Mouse (Mus musculus) ES-Bruce4 (cell line): Measurements from ENCODE around the gene Gm21973. TPM values are rescaled to one million over a fixed set of nuclear protein-coding genes. Genes with fewer than 3 reads are reported as not detected.

Source experiments
- H3K27ac ChIP-seq: 2 replicates; pipeline ENCODE4 v1.5.1; 2012; ENCODE audit warnings: low read length, inconsistent platforms; ENCODE audit not compliant: insufficient read depth
- H3K27me3 ChIP-seq: 2 replicates; pipeline ENCODE4 v1.6.1; 2012; ENCODE audit warnings: mild to moderate bottlenecking, low read length, inconsistent platforms; ENCODE audit not compliant: control insufficient read depth, poor library complexity, insufficient read depth, severe bottlenecking
- H3K36me3 ChIP-seq: 2 replicates; pipeline ENCODE4 v1.6.1; 2012; ENCODE audit warnings: inconsistent platforms, mild to moderate bottlenecking, low read length, moderate library complexity; ENCODE audit not compliant: control insufficient read depth, poor library complexity, insufficient read depth, severe bottlenecking
- H3K4me1 ChIP-seq: one replicate; pipeline ENCODE4 v1.8.1; 2011; ENCODE audit warnings: low read length; ENCODE audit not compliant: control insufficient read depth, insufficient read depth
- H3K4me3 ChIP-seq: 2 replicates; pipeline ENCODE4 v1.5.1; 2011; ENCODE audit warnings: low read depth, mild to moderate bottlenecking, low read length
- H3K9ac ChIP-seq: 2 replicates; pipeline ENCODE4 v1.6.1; 2012; ENCODE audit warnings: low read depth, mild to moderate bottlenecking, inconsistent platforms; ENCODE audit not compliant: poor library complexity, severe bottlenecking
- H3K9me3 ChIP-seq: replicated peaks from 2 replicates; pipeline ENCODE4 v1.6.1; 2012; ENCODE audit warnings: mild to moderate bottlenecking, low read length, inconsistent platforms; ENCODE audit not compliant: control insufficient read depth, poor library complexity, insufficient read depth, severe bottlenecking
- CTCF ChIP-seq: IDR thresholded peaks from one replicate; pipeline ENCODE4 v1.8.1; 2011; ENCODE audit warnings: low read depth, low read length
- EP300 ChIP-seq: IDR thresholded peaks from 2 replicates; pipeline ENCODE4 v1.6.1; 2011; ENCODE audit warnings: low read depth, low read length; ENCODE audit not compliant: insufficient read depth
- POLR2A ChIP-seq: IDR thresholded peaks from one replicate; pipeline ENCODE4 v1.8.1; 2011; ENCODE audit warnings: low read length; ENCODE audit not compliant: insufficient read depth
- polyA plus RNA-seq: library from polyadenylated mRNA; stranded (reverse); fragments of >200 nt; gene quantifications from 2 replicates; pipeline ENCODE4 v1.2.4, GENCODE M21; 2011; ENCODE audit warnings: low read depth; ENCODE audit not compliant: missing spikeins, insufficient read depth, insufficient read length

The Gm21973 gene
- polyA plus RNA-seq, 1 experiment: not detected

GRCm38 (mm10) chr15:10298058-10298457 lies 27.1 kb upstream of the Gm21973 start:
- no peak overlapping the region for H3K9ac ChIP-seq
- no peaks in the 10 kb centered on the region for H3K36me3 ChIP-seq
- H3K27ac ChIP-seq: no peak overlapping the region
- no peaks in the 10 kb centered on the region for H3K9me3 ChIP-seq
- no peaks in the 10 kb centered on the region for H3K27me3 ChIP-seq
- no peaks in the 10 kb centered on the region for H3K4me1 ChIP-seq
- TF ChIP-seq CTCF (no peak), EP300 (no peak), POLR2A (no peak)
- H3K4me3 ChIP-seq: no peak overlapping the region

DNA sequence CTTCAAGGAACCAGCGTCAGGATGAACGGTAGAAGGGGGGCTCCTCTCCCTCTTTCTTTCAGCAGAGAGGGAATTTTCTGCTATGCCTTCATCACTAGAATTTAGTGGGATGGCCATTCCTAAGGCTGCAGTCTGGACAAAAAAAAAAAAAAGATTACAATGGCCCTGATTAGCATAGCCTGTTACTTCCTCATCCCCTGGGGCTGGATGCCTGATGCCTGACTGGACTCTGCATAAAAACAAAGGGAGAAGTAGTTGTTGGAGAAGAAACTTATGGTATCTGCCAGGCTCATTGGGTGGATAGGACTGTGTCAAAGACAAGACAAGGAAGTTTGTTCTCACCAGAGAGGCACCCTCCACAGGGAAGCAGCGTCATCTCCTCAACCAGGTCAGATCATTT lies 25.7 kb upstream of the Gm21973 start:
- no peak for TF ChIP-seq EP300
- TF ChIP-seq CTCF: no peak
- no peak for TF ChIP-seq POLR2A
- Histone ChIP-seq H3K4me1 (no peaks in the 10 kb centered on the region), H3K36me3 (no peaks in the 10 kb centered on the region), H3K9me3 (no peaks in the 10 kb centered on the region), H3K27me3 (no peaks in the 10 kb centered on the region), H3K4me3 (no peak overlapping the region), H3K27ac (no peak overlapping the region), H3K9ac (no peak overlapping the region)

- Histone ChIP-seq H3K27ac (no peak overlapping the region), H3K4me3 (no peak overlapping the region), H3K4me1 (no peaks in the 10 kb centered on the region), H3K27me3 (no peaks in the 10 kb centered on the region; the same call in 1 of the 2 replicates), H3K9ac (no peak overlapping the region), H3K36me3 (no peaks in the 10 kb centered on the region), H3K9me3 (no peaks in the 10 kb centered on the region)
- TF ChIP-seq POLR2A (no peak), EP300 (no peak), CTCF (no peak)
Measured at GRCm38 (mm10) chr15:10306461-10306860, 18.7 kb upstream of the Gm21973 start.

GRCm38 (mm10) chr15:10311826-10312225 lies 13.4 kb upstream of the Gm21973 start:
- Histone ChIP-seq H3K4me1 (no peaks in the 10 kb centered on the region), H3K9ac (no peak overlapping the region), H3K4me3 (no peak overlapping the region), H3K36me3 (no peaks in the 10 kb centered on the region), H3K27me3 (no peaks in the 10 kb centered on the region; the same call in 1 of the 2 replicates), H3K9me3 (no peaks in the 10 kb centered on the region), H3K27ac (no peak overlapping the region)
- no peak for TF ChIP-seq POLR2A
- no peak for TF ChIP-seq CTCF
- TF ChIP-seq EP300: no peak

DNA sequence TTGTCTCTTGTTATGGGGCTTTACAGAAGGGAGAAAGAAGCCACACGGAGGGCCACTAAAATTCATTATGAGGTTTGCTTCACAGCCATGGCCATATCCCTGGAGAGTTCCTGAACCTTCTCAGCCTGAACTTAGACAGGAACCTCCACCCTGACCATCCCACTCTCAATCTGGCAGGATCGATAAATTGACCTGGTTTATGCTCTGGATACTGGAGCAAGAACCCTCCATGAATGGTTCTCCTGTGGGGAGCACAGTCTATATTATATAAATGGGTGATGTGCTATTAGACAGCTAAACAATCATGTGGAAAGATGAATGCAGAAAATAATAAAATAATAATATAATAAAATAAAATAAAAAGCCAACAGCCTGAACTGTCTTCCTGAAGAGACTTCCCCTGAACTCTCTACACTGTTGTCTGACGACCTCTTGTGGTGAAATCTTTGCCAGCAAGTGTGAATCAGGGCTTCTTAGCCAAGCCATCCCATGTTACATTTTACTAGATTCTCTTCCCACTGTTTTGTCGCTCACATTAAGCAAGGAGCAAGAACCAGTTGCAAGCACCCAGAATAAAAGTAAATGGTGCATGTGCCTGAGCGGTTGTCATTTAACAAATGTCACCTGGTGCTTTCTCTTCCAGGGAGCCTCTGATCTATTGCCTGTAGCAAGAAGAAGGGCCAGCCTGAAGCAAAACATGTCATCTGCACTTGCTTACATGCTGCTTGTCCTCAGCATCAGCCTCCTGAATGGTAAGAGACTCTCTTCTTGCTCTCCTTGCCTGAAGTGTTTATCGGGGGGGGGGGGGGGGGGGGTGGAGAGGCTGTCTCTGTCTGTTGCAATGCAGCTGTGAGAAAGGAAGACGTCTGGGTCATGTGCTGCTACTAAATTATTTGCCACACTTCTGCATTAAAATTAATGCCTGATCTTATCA lies 11.4 kb upstream of the Gm21973 start:
- Histone ChIP-seq H3K27me3 (no peaks in the 10 kb centered on the region), H3K4me3 (no peak overlapping the region), H3K27ac (no peak overlapping the region), H3K36me3 (no peaks in the 10 kb centered on the region), H3K9me3 (no peaks in the 10 kb centered on the region), H3K4me1 (no peaks in the 10 kb centered on the region), H3K9ac (no peak overlapping the region)
- TF ChIP-seq CTCF (no peak), POLR2A (no peak), EP300 (no peak)

- H3K9me3 ChIP-seq: no peaks in the 10 kb centered on the region
- H3K4me1 ChIP-seq: no peaks in the 10 kb centered on the region
- no peak overlapping the region for H3K9ac ChIP-seq
- no peak overlapping the region for H3K27ac ChIP-seq
- no peaks in the 10 kb centered on the region for H3K27me3 ChIP-seq
- no peak overlapping the region for H3K4me3 ChIP-seq
- no peaks in the 10 kb centered on the region for H3K36me3 ChIP-seq
- no peak for TF ChIP-seq CTCF
- no peak for TF ChIP-seq EP300
- no peak for TF ChIP-seq POLR2A
Measured at GRCm38 (mm10) chr15:10330626-10331025, 5.4 kb downstream of the Gm21973 start.
